Mouse (Mus musculus) adrenal gland (tissue): Measurements from ENCODE around the gene Rpl37.
"Not testable (repeated sequence)": the region's sequence is repeated elsewhere in the genome, so short reads cannot be mapped to it uniquely, and the experiment has no call there.

Experiments used
- intact Hi-C: fragments of 180-260 bp; cut with DNase I; formaldehyde crosslinking; loops from one replicate; pipeline ENCODE4 v1.15.1; 2025

Rpl37 gene

DNA sequence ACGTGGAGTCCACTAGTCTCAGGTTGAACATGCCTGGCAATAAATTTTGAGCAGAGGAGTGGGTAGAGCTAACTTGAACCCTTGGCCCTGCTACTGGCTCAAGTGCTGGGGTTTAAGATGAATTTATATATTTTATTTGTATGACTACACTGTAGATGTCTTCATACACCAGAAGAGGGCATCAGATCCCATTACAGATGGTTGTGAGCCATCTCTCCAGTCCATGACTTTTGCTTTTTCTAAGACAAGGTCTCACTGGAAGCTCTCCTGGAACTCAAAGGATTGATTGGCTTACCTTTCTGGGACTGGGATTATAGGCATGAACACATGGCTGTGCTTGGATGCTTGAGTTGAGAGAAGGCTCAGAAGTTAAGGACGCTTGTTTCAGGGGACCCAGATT lies 3.3 kb downstream of the Rpl37 start:
- intact Hi-C loops = loop anchor here (10.0 kb wide), 2 partner anchors 65 to 1155 kb away; partner anchors contain the start of gene Ttc33

DNA sequence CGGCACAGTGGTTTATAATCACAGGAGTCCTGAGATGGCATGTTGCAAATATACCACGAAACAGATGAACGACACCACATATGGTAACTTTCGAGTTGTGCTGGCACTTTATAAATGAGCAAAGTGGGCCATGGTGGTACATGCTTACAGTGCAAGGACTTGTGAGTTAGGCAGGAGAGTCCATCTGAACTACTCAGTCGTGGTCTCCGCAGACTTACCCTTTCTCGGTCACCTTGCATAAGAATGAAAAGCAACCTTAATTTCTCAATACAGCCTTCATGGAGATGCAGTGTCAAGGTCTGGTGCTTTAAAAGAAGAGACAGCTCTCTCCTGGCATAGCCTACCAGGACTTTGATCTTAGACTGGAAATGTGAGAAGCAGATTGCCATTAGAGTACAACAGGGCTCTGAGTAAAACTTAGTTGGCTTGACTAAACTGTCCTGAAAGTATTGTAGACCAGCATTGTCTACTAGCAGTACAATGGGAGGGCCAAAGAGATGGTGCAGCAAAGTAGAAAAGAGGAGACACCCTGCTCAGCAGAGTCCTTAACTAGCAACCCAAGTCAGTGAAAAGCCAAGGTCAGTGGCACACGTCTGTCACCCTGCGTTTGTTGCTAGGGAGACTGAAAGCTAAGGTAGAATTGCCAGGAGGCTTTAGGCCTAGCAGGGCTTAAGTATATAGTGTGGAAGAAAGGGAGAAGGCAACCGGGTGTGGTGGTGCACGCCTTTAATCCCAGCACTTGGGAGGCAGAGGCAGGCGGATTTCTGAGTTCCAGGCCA lies 5.3 kb downstream of the Rpl37 start:
- intact Hi-C loops = no loop called here

DNA sequence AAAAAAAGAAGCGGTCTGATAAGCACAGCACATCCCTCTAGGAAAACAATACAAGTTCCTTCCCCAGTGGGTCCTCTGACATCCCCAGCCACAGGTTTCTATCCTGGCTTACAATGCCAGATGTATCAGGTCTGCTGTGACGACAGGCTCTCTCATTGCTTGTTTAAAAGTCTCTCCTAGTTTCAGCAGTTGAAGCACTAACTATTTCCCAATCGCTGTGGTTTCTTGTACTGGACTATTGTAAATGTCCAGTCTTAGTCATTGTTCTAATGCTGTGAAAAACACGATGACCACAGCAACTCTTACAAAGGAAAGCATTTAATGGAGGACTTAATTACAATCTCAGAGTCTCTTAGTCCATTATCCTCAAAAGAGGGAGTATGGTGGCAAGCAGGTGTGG lies 10.0 kb downstream of the Rpl37 start:
- intact Hi-C loops = no loop called here

DNA sequence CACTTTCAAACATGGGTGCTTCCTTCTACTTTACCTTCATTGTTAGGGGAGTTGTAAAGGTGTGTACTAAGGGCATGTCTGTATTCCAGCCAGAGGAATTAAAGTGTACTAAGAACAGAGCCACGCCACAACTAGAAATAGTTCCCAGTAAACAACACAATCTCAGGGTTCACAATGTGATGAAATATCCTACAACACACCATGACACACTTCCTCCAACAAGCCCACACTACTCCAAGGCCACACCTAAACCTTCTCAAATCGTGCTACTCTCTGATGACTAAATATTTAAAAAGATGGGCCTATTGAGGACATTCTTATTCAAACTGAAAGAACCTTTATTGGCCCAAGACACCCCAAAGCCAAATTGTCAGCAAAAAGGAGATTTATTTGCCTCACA lies 11.0 kb downstream of the Rpl37 start:
- intact Hi-C loops = no loop called here

DNA sequence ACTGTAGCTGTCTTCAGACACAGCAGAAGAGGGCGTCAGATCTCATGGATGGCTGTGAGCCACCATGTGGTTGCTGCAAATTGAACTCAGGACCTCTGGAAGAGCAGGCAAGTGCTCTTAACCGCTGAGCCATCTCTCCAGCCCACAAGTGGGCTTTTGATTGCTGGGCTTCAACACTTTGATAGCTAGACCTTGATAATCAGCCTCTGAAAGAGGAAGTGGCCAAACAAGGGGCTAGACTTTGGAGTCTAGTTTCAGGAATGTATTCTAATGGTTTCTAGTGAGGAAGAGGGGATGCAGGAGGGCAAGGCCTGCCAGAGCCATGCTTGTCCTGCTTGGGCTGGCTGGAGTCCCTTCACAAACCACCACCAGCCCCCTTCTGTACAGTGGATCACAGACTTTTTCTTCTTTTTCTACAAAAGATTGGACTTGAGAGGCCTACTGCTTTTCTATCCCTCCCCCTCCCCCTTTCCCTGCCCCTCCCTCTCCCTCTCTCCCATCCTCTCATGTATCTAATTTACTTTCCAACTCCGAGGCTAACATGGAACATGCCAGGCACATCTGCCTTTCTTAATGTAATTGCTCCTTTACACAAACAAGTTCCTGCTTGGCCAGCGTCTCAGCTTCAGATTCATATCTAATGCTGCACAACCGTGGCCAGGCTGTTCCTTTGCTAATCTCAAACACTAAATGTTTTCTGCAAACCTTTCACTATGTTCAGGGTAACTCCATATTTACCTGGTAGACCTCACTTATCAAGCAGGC lies 11.9 kb downstream of the Rpl37 start:
- intact Hi-C loops = no loop called here

DNA sequence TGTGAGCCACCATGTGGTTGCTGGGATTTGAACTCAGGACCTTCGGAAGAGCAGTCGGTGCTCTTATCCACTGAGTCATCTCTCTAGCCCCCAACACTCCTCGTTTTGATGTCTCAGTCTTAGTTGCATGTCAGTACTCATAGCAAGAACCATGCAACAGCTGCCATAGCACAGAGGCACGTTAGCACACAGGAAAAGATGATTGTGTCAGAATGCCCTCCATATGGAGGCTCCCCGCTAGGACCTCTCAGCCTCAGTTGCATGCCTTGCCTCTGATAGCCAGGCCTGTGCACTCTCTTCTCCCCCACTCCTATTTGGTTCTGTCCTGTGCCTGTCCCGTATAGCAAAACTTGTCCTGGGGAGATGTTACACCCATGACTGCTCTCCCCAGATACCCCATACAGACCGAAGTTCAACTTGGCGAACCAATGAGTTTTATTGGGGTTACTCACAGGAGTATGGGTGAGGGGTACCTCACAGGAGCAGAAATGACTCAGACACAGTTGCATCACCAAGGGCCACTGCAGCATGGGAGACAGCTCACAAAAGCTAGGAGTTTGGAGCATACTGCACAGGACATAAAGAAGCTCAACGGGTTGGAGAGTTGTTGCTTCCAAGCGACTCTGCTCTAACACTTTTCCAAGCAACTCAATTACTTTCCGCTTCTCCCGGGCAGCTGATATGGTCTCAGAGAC lies 12.8 kb downstream of the Rpl37 start:
- intact Hi-C loops = no loop called here

DNA sequence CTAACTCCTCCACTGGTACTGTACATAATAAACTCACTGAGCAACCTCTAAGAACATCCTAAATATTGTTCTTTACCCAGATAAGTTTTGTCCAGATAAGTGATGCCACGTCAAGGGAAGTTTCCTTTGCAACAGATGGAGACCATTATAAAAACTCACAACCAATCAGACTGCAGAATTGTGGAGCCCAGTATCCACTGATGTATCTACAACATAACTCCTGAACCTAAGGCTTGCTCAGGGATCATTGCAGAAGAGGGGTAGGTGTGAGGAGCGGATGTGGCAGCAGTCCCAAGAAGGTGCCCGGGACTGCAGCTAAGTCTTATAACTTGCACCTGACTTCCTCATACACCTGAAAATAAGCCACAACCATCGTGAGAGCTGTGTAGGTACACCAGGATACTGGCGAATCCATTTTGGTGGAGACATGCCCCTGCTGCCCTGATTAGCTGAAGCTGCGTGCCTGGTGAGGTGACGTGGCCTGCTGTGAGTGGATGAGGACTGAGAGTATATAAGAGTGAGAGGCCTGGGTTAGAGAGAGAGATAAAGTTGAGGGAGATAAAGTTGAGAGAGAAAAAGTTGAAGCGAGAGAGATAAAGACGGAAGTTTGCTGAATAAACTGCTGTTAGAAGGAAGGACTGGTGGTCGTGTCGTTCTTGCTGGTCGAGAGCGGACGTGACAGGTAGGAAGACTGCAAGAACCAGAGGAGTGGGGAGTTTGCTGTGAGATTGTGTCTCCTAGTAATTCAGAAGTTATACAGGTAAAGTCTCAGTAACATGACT lies 14.6 kb downstream of the Rpl37 start:
- intact Hi-C loops = not testable (repeated sequence)

DNA sequence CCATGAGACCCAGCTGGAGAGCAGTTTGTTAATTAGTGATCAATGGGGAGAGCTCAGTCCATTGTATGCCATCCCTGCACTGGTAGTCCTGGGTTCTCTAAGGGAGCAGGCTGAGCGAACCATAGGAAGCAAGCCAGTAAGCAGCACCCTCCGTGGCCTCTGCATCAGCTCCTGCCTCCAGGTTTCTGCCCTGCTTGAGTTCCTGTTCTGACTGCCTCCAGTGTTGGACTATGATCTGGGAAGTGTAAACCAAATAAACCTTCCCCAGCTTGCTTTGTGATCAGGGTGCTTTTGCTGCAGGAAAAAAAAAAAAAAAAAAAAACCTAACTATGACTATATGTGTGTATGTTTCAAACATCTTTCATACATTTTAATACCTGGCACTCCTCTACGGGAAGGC lies 16.9 kb downstream of the Rpl37 start:
- intact Hi-C loops = no loop called here

DNA sequence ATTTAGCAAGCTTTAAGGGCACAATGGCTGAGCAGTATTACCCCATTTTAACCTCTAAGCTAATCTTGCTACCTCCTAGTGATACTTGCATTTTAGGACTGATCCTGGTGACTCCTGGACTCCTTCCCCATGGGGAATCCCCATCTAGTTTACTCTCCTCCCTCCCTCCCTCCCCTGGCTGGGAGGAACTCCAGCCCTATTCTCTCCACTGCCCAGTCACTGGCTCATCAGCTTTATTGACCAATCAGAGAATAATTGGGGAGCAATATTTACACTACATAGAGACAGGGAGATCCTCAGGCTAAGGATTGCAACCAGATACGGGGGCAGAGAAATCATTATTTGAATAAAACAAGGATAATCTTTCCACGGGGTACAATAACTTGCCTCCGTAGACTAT lies 17.7 kb downstream of the Rpl37 start:
- intact Hi-C loops = no loop called here

DNA sequence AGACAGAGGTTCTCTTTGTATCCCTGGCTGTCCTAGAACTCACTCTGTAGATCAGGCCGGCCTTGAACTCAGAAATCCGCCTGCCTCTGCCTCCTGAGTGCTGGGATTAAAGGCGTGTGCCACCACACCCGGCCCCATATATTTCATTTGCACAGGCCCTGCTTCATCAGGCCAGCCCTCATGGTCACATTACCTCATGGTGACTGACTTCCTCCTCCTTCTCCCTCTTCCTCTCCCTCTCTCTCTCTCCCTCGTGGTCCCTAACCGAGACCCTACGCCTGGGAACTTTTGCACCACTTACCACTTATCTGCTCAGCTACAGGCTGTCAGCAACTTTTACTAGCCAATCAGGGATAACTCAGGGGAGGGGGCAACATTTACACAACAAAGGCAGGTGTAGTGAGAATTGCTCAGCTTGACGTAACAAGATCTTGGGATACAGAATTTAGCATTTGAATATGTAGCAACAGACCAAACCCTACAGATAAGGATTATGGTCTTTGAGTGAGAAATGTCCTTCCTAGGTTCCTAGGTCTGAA lies 18.6 kb downstream of the Rpl37 start:
- intact Hi-C loops = no loop called here

DNA sequence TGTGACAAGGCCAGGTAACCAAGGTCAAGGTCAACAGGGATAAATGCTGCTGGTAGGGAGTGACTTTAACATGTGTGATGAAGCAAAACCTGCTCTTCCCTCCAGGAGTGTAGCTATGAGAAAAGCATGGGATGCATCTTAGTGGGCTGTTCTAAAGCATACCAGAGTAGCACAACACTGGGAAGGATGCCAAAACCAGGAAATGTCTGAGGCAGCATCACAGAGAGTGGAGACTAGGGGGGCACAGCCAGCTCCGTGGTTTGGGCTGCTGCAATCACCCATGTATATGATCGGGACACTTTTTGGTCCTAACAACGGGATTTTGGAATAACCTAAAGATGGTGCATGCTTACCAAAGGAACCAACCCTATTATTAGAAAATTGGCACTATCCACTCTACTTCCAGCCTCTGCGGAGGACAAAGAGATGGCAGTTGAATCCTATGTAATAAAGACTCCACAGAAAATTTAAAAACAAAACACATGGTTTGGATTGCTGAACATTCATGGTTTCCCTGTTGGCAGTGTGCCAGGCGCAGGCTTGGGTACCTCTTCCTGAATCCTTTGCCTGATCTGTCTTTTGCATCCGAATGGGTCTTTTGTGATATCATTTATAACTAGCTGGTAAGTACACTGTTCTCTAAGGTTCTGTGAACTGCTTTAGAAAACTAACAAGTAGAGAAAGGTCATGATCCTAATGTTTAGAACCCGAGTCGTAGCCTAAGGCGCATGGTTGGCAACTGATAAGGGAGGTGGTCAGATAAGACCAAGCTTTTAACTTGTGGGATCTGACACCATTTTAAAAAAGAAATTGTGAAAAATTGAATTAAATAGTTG lies 21.8 kb downstream of the Rpl37 start:
- intact Hi-C loops = no loop called here

DNA sequence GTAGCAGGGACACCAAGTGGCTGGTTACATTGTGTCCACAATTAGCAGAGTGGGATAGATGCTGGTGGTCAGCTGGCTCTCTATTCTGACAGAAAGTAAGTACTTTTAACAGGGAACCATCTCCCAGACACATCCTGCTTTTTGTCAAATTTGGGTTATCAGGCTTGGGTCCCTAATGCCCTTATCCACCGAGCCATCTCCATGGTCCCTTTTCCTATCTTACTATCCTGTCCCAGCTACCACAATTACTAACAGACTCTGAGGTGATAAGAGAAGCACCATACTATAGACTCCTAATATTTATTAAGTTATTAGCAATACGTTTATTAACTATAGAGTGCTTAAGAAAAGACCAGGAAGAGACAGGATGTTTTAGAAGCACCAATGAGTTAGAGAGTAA lies 22.9 kb downstream of the Rpl37 start:
- intact Hi-C loops = no loop called here

DNA sequence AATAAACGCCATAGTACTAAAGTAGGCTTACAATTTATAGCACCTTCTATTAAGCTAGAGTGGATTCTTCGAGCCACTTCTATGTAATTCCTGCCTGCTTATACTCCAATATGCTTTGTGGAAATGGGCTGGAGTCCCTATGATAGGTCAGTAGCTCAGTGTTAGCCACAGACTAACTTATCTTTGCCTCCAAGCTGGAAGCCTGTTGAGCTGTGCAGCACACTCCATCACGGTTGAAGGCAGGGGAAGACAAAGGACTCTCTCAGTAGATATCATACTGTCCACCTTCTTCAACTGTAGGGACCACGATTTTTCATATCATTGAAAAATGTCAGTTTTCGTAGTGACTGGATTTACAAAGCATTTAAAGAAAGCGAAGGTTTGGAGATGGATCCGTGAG lies 23.4 kb downstream of the Rpl37 start:
- intact Hi-C loops = no loop called here

DNA sequence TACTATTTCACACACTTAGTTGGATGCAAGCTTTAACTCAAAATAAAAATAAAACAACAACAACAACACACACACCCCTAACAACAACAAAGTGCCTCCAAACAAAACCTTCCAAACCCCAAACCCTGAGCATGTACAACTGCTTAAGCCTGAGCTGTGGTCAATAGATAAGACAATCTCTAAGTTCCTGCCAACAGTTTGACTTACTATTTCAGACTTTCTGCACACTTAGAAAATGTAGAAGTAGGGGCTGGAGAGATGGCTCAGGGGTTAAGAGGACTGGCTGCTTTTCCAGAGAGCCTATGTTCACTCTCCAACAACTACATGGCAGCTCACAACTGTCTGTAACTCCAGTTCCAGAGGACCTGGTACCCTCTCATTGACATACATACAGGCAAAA lies 23.9 kb downstream of the Rpl37 start:
- intact Hi-C loops = no loop called here

DNA sequence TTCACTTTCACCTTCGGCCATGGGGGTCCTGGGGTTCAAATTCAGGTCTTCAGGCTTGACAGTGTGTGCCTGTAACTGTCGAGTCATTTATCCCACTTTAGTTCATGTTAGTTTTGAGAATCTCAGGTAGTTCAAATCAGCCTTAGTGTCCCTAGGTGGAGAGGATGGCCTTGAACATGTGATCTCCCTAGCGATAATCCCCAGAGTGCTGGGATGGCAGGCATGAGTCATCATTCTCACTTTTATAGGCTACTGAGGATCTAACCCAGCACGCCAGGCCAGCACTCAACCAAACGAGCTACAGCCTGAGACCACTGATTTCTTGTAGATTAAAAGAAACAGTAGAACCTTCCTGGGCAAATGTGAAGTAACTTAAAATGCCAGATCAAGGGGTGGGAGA lies 25.6 kb downstream of the Rpl37 start:
- intact Hi-C loops = no loop called here

DNA sequence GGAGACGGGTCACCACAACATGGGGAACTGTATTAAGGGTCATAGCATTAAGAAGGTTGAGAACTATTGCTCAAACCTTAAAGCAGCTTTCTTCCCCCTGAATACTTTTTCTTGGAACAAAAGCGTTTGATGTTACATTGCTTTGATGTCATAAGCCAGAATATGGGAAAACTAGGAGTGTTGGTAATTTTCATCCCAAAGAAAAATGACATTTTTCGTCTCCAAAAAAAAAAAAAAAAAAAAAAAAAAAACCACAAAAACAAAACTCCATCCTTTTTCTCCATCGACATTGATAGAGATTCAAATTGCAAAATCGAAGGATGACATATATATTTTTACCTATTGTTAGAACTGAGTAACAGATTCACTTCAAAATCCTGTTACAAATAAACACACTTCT lies 26.3 kb downstream of the Rpl37 start:
- intact Hi-C loops = no loop called here

DNA sequence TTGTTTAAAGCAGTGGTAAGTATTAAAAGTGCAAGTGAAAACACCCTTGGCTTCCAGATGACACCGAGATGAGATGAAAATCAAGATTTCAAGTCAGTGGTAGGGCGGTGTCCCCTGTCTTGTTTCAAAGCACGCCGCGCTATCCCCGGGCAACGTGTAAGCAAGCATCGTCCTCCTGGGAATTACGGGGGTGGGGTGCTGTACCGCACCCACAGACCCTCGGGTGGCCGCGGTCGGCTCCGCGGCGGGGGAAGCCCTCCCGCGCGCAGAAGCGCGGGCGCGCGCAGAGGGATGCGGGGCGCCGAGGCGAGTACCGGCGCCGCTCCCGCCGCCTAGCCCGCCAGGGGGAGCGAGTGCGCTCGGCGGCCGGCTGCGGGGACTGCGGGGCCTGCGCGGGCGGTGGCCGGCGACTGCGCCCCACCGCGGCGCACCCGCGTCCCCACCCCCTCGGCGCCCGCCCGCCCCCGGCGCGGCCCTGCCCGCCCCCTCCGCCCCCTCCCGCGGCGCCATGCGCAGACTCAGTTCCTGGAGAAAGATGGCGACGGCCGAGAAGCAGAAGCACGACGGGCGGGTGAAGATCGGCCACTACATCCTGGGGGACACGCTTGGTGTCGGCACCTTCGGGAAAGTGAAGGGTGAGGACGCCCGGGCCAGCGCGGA lies 27.0 kb downstream of the Rpl37 start, which contains the start of gene Prkaa1:
TSS of gene Prkaa1 (plus strand) at position 501 of the 660 bp plus-strand sequence.
- intact Hi-C loops = no loop called here

DNA sequence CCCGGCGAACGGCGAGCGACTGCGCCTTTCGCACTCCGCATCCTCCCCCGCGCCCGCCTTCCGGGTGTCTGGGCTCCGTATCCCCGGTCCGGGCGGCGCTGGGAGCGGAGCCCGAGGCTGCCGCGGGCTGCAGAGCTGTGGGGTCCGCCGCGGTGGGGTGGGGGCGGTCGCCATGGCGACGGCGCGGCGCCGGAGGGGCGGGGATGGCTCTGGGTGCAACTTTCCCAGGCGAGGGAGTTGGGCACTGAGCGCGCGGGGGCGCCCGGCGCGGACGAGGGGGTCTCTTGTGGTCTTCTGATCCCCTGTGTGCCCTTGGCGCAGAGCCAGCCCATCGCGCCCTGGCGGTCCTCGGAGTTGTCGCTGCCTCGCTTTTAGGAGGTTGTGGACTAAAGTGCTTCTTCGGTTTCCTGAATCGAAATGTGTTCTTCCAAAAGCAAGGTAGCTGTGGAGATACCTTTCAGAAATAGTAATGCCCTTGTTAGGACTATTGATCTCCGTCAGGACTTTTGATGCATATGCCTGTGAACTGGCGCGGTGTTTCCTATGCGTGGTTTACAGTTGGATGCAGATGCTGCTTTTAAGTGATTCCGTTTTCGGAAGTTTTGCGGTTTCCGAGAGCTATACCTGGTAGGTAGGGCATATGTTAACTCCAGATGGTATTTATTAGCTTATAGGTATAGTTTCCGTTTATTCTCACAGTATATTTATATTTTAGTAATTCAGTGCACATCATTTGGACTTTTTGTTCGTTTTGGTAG lies 27.8 kb downstream of the Rpl37 start:
- intact Hi-C loops = no loop called here
